Mouse (Mus musculus): Measurements from ENCODE around the gene Iffo2.

Gene Iffo2

GRCm38 (mm10) chr4:139581427-139582051 is 51.2 kb downstream of the Iffo2 start:
- DNase-seq (ENCODE audit: low spot score), result no peak

GRCm38 (mm10) chr4:139582346-139582745 is 52.0 kb downstream of the Iffo2 start:
- DNase-seq (ENCODE audit: low spot score), result no peak

- DNase-seq (ENCODE audit: low spot score), result no peak
These were observed 52.6 kb downstream of the Iffo2 start for GRCm38 (mm10) chr4:139582903-139583302.

- no peak for DNase-seq (ENCODE audit: low spot score)
These were observed 53.4 kb downstream of the Iffo2 start for GRCm38 (mm10) chr4:139583629-139584245.

GRCm38 (mm10) chr4:139584704-139585103 is 54.4 kb downstream of the Iffo2 start:
- DNase-seq (ENCODE audit: low spot score), result no peak

GRCm38 (mm10) chr4:139585713-139586112 is 55.4 kb downstream of the Iffo2 start:
- no peak for DNase-seq (ENCODE audit: low spot score)

GRCm38 (mm10) chr4:139587370-139587769 is 57.0 kb downstream of the Iffo2 start:
- no peak for DNase-seq (ENCODE audit: low spot score)

- no peak for DNase-seq (ENCODE audit: low spot score)
These were observed 57.4 kb downstream of the Iffo2 start for GRCm38 (mm10) chr4:139587773-139588172.

GRCm38 (mm10) chr4:139589351-139590027 is 59.1 kb downstream of the Iffo2 start:
- no peak for DNase-seq (ENCODE audit: low spot score)

GRCm38 (mm10) chr4:139590446-139590845 is 60.1 kb downstream of the Iffo2 start:
- DNase-seq (ENCODE audit: low spot score), result no peak

GRCm38 (mm10) chr4:139592895-139593294 is 62.5 kb downstream of the Iffo2 start:
- no peak for DNase-seq (ENCODE audit: low spot score)

GRCm38 (mm10) chr4:139593383-139593782 is 63.0 kb downstream of the Iffo2 start:
- DNase-seq (ENCODE audit: low spot score), result no peak

- no peak for DNase-seq (ENCODE audit: low spot score)
These were observed 63.7 kb downstream of the Iffo2 start for GRCm38 (mm10) chr4:139594062-139594461.

- no peak for DNase-seq (ENCODE audit: low spot score)
These were observed 66.4 kb downstream of the Iffo2 start for GRCm38 (mm10) chr4:139596715-139597114.

GRCm38 (mm10) chr4:139597286-139598284 is 67.2 kb downstream of the Iffo2 start:
- DNase-seq (ENCODE audit: low spot score), result no peak

- no peak for DNase-seq (ENCODE audit: low spot score)
These were observed 68.0 kb downstream of the Iffo2 start for GRCm38 (mm10) chr4:139598356-139598755.

- DNase-seq (ENCODE audit: low spot score), result peak; percentile 74
These were observed 68.7 kb downstream of the Iffo2 start for GRCm38 (mm10) chr4:139598950-139599518.

- no peak for DNase-seq (ENCODE audit: low spot score)
These were observed 71.4 kb downstream of the Iffo2 start for GRCm38 (mm10) chr4:139601519-139602356.

GRCm38 (mm10) chr4:139602357-139603244 is 72.3 kb downstream of the Iffo2 start, which contains the start of gene Gm21969:
Gene Gm21969 (plus strand): TSS chr4:139603186.
- DNase-seq (ENCODE audit: low spot score), result no peak

- no peak for DNase-seq (ENCODE audit: low spot score)
These were observed 74.9 kb downstream of the Iffo2 start for GRCm38 (mm10) chr4:139605216-139605615.

Measured in ovary, postnatal 14 days (tissue).